Mouse (Mus musculus) kidney, embryonic 16.5 days (tissue): Measurements from ENCODE around the gene Slc15a4. TPM values are rescaled to one million over a fixed set of nuclear protein-coding genes. Genes with fewer than 3 reads are reported as not detected.
A peak's percentile ranks its signal among the peaks of the same experiment; 100 is the strongest.

Experiments
- ATAC-seq: fragments of 200-750 bp; cut with Nextera tagmentation; 2 replicates; pipeline ENCODE4 v1.8.0; 2017; ENCODE audit warnings: moderate TSS enrichment; ENCODE audit not compliant: low FRiP score, low TSS enrichment
- H3K27ac ChIP-seq: fragments of 300-500 bp; sonication (generic); 2 replicates; pipeline ENCODE4 v1.5.1; 2014; ENCODE audit warnings: low read length
- H3K27me3 ChIP-seq: fragments of 300-500 bp; sonication (generic); 2 replicates; pipeline ENCODE4 v1.6.1; 2014; ENCODE audit warnings: low read length, control low read depth, mixed read lengths; ENCODE audit not compliant: insufficient read depth
- H3K36me3 ChIP-seq: fragments of 300-500 bp; sonication (generic); 2 replicates; pipeline ENCODE4 v1.6.1; 2014; ENCODE audit warnings: low read length, control low read depth, mixed read lengths; ENCODE audit not compliant: insufficient read depth
- H3K4me1 ChIP-seq: fragments of 300-500 bp; sonication (generic); 2 replicates; pipeline ENCODE4 v1.6.1; 2014; ENCODE audit warnings: low read length, control low read depth, mixed read lengths; ENCODE audit not compliant: insufficient read depth
- H3K4me2 ChIP-seq: fragments of 300-500 bp; sonication (generic); replicated peaks from 2 replicates; pipeline ENCODE4 v1.6.1; 2014; ENCODE audit warnings: low read depth, low read length
- H3K4me3 ChIP-seq: fragments of 300-500 bp; sonication (generic); 2 replicates; pipeline ENCODE4 v1.5.1; 2014; ENCODE audit warnings: mild to moderate bottlenecking, low read length
- H3K9ac ChIP-seq: fragments of 300-500 bp; sonication (generic); replicated peaks from 2 replicates; pipeline ENCODE4 v1.6.1; 2014; ENCODE audit warnings: low read length
- H3K9me3 ChIP-seq: fragments of 300-500 bp; sonication (generic); 2 replicates; pipeline ENCODE4 v1.6.1; 2016; ENCODE audit warnings: low read length, control low read depth
- WGBS: fragments of 180-500 bp; shearing (Covaris S2); extraction: QIAGEN DNeasy Blood & Tissue Kit; methylation state at CpG from one replicate; pipeline ENCODE4 v1.1.7; 2014; 5-methylcytosine and 5-hydroxymethylcytosine counted together
- polyA plus RNA-seq: library from polyadenylated mRNA; unstranded; fragments of >200 nt; fragmentation: Nextera tagmentation; extraction: Ambion mirVana; gene quantifications from 2 replicates; pipeline ENCODE4 v1.2.1, GENCODE M21; 2015

Slc15a4 gene
- polyA plus RNA-seq, 1 experiment from 2014 or later = 23.3 TPM

DNA sequence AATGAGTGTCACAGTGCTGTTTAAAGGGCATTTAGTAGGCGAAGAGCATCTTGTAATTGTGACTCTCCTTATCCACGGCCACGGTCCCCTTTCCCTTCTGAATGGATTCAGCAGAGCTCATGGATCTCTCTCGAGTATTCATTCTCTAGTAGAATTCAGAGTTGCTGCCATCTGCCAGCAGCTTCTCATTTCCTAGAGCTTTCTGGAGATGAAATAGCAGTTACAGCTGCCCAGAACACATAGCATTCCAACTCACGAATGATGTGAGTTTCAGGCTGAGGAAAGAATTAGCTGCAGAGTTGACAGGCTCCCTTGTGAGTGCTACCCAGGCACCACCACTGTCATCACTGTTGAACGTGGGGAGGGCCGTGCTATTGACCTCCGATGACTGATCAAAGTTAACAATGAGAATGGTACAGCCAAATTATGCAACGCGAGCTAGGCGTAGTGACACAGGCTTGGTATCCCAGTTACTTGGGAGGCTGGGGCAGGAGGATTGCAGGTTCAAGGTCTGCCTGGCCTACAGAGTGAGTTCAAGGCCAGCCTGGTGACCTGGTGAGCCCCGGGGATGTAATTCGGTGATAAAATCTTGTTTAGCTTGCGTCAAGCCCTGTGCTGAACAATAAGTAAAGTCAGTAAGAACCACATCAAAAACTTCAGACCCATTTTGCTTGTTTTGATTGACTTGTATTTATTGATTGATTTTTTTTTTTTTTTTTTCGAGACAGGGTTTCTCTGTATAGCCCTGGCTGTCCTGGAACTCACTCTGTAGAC is 8.7 kb upstream of the Slc15a4 start:
- H3K4me1 ChIP-seq = no peaks in the 10 kb centered on the region
- no peak overlapping the region for H3K4me3 ChIP-seq
- 94% methylated on average over 15 of the region's 15 CpGs for WGBS
- ATAC-seq = no peak
- no peak overlapping the region for H3K9ac ChIP-seq
- H3K4me2 ChIP-seq = no peak overlapping the region
- no peaks in the 10 kb centered on the region for H3K27me3 ChIP-seq
- H3K27ac ChIP-seq = no peak overlapping the region
- no peaks in the 10 kb centered on the region for H3K36me3 ChIP-seq
- H3K9me3 ChIP-seq = peaks cover 13% of the 10 kb centered on the region; the same call in 1 of the 2 replicates

DNA sequence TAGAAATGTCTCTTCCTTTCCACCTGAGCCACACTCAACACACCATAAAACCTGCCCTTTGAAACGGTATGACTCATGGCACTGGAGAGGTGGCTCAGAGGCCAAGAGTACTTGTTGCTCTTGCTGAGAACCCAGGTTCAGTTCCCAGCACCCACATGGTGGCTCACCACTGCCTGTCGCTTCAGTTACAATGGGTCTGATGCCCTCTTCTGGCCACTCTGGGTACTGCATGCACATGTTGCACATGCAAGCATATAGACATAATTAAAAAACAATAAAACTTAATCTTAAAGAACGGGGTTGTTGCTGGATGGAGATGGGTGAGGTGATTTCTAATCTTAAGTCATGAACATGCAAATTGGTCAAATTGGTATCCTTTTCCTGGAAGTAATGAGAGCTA is 7.7 kb upstream of the Slc15a4 start:
- no peak overlapping the region for H3K27ac ChIP-seq
- H3K9ac ChIP-seq = no peak overlapping the region
- H3K27me3 ChIP-seq = no peaks in the 10 kb centered on the region
- ATAC-seq = no peak
- H3K36me3 ChIP-seq = no peaks in the 10 kb centered on the region
- 91% methylated on average over 3 of the region's 3 CpGs for WGBS
- H3K4me2 ChIP-seq = no peak overlapping the region
- peaks cover 13% of the 10 kb centered on the region; the same call in 1 of the 2 replicates for H3K9me3 ChIP-seq
- H3K4me3 ChIP-seq = no peak overlapping the region
- no peaks in the 10 kb centered on the region for H3K4me1 ChIP-seq

DNA sequence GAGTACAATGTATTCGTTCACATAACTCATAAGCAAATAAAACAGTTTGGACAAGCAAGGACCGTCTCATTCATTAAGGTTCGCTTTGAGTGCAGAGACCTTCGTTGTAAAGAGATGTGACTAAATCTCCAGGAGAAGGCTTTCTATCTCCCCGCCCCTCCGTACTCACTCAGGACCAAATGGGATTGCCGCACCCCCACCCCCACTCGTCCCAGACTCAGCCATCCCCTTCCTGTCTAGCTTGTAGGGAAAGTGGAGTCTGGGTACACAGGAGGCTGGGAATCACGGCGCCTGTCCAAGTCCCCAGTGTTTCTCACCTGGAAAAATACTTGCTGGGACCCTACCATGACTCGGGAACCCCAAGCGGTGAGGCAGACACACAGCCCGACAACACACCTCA is 6.9 kb upstream of the Slc15a4 start:
- Histone ChIP-seq H3K36me3 (no peaks in the 10 kb centered on the region), H3K9me3 (peaks cover 13% of the 10 kb centered on the region; the same call in 1 of the 2 replicates), H3K4me1 (no peaks in the 10 kb centered on the region), H3K9ac (no peak overlapping the region), H3K27ac (no peak overlapping the region), H3K4me2 (no peak overlapping the region), H3K4me3 (no peak overlapping the region), H3K27me3 (no peaks in the 10 kb centered on the region)
- ATAC-seq = no peak
- 90% methylated on average over 13 of the region's 13 CpGs for WGBS

GRCm38 (mm10) chr5:127639067-127639605 is 6.4 kb upstream of the Slc15a4 start:
- no peak overlapping the region for H3K4me2 ChIP-seq
- peaks cover 12% of the 10 kb centered on the region; the same call in 1 of the 2 replicates for H3K9me3 ChIP-seq
- no peaks in the 10 kb centered on the region for H3K4me1 ChIP-seq
- H3K36me3 ChIP-seq = no peaks in the 10 kb centered on the region
- no peak overlapping the region for H3K9ac ChIP-seq
- 78% methylated on average over 6 of the region's 6 CpGs for WGBS
- no peak for ATAC-seq
- no peak overlapping the region for H3K4me3 ChIP-seq
- H3K27ac ChIP-seq = no peak overlapping the region
- H3K27me3 ChIP-seq = no peaks in the 10 kb centered on the region

DNA sequence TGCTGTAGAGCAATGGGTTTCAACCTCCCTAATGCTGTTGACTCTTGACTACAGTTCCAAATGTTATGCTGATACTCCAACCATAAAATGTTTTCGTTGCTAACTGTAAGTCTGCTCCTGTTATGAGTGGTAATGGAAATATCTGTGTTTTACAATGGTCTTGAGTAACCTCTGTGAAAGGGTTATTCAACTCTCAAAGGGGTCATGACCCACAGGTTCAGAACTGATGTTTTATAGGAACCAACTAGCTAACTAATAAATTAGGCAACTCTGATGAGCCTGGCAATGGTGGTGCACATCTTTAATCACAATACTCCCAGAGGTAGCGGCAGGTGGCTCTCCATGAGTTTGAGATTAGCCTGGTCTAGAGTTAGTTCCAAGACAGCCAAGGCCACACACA is 5.5 kb upstream of the Slc15a4 start:
- no peak overlapping the region for H3K4me2 ChIP-seq
- no peaks in the 10 kb centered on the region for H3K36me3 ChIP-seq
- H3K4me1 ChIP-seq = no peaks in the 10 kb centered on the region
- H3K9me3 ChIP-seq = peaks cover 9% of the 10 kb centered on the region; the same call in 1 of the 2 replicates
- H3K9ac ChIP-seq = no peak overlapping the region
- ATAC-seq = no peak
- 80% methylated on average over 2 of the region's 2 CpGs for WGBS
- no peak overlapping the region for H3K4me3 ChIP-seq
- H3K27ac ChIP-seq = no peak overlapping the region
- peaks cover 7% of the 10 kb centered on the region for H3K27me3 ChIP-seq

DNA sequence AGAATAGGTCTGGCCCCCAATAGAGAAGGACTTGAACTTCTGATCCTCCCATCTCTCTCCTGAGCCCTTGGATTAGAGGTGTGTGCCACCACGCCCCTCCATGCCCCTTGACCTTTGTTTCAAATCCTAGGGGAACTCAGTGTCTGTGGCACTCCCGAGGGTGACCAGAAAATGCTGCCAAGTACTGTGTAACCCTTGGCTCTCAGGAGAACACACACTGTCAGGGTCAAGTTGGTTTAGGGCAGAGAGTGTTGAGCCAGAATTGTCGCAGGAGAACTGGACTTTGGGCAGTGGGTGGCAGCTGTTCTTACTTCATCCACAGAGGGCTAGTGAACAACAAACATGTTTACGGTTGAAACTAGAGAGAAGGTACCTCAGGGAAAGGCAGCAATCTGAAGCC is 4.9 kb upstream of the Slc15a4 start:
- H3K4me2 ChIP-seq = no peak overlapping the region
- H3K27me3 ChIP-seq = peaks cover 11% of the 10 kb centered on the region
- no peak overlapping the region for H3K27ac ChIP-seq
- H3K9ac ChIP-seq = no peak overlapping the region
- no peak; the same call in 1 of the 2 replicates for ATAC-seq
- H3K4me1 ChIP-seq = no peaks in the 10 kb centered on the region
- H3K36me3 ChIP-seq = no peaks in the 10 kb centered on the region
- WGBS = 58% methylated on average over 4 of the region's 4 CpGs
- no peak overlapping the region for H3K4me3 ChIP-seq
- H3K9me3 ChIP-seq = peaks cover 9% of the 10 kb centered on the region; the same call in 1 of the 2 replicates

- no peaks in the 10 kb centered on the region for H3K4me1 ChIP-seq
- no peak overlapping the region for H3K4me2 ChIP-seq
- 88% methylated on average over 7 of the region's 7 CpGs for WGBS
- H3K27me3 ChIP-seq = peaks cover 29% of the 10 kb centered on the region
- H3K36me3 ChIP-seq = no peaks in the 10 kb centered on the region
- H3K27ac ChIP-seq = no peak overlapping the region
- no peak overlapping the region for H3K9ac ChIP-seq
- ATAC-seq = no peak
- H3K9me3 ChIP-seq = no peaks in the 10 kb centered on the region
- H3K4me3 ChIP-seq = no peak overlapping the region
Measured at GRCm38 (mm10) chr5:127633666-127634065, 969 bp upstream of the Slc15a4 start.

- no peak overlapping the region for H3K27ac ChIP-seq
- no peaks in the 10 kb centered on the region for H3K4me1 ChIP-seq
- H3K4me2 ChIP-seq = peak overlapping the region; percentile 72
- peak overlapping the region; percentile 48 for H3K4me3 ChIP-seq
- peaks cover 29% of the 10 kb centered on the region for H3K27me3 ChIP-seq
- H3K9ac ChIP-seq = no peak overlapping the region
- ATAC-seq = no peak; the same call in 1 of the 2 replicates
- WGBS = 24% methylated on average over 4 of the region's 4 CpGs
- H3K36me3 ChIP-seq = no peaks in the 10 kb centered on the region
- H3K9me3 ChIP-seq = no peaks in the 10 kb centered on the region
Measured at GRCm38 (mm10) chr5:127633188-127633587, 491 bp upstream of the Slc15a4 start.

- peak; percentile 31; the same call in 1 of the 2 replicates for ATAC-seq
- H3K4me2 ChIP-seq = peak overlapping the region; percentile 72
- H3K27me3 ChIP-seq = peaks cover 29% of the 10 kb centered on the region
- no peaks in the 10 kb centered on the region for H3K4me1 ChIP-seq
- peak overlapping the region; percentile 48 for H3K4me3 ChIP-seq
- H3K9me3 ChIP-seq = no peaks in the 10 kb centered on the region
- H3K27ac ChIP-seq = no peak overlapping the region
- 14% methylated on average over 5 of the region's 5 CpGs for WGBS
- no peaks in the 10 kb centered on the region for H3K36me3 ChIP-seq
- H3K9ac ChIP-seq = no peak overlapping the region
Measured at GRCm38 (mm10) chr5:127631671-127632070, 1.0 kb downstream of the Slc15a4 start.

- H3K27me3 ChIP-seq = peaks cover 14% of the 10 kb centered on the region
- H3K27ac ChIP-seq = no peak overlapping the region
- no peak overlapping the region for H3K4me3 ChIP-seq
- no peaks in the 10 kb centered on the region for H3K4me1 ChIP-seq
- 86% methylated on average over 12 of the region's 12 CpGs for whole genome bisulfite sequencing
- H3K36me3 ChIP-seq = no peaks in the 10 kb centered on the region
- no peak overlapping the region for H3K4me2 ChIP-seq
- no peak overlapping the region for H3K9ac ChIP-seq
- no peak for ATAC-seq
- H3K9me3 ChIP-seq = no peaks in the 10 kb centered on the region
Measured at GRCm38 (mm10) chr5:127627242-127627641, 5.5 kb downstream of the Slc15a4 start.
